Mouse (Mus musculus) gastrocnemius, postnatal 14 days (tissue): ENCODE measurements around the gene Strn. TPM values are rescaled to one million over a fixed set of nuclear protein-coding genes. Genes with fewer than 3 reads are reported as not detected.

Experiments
- total RNA-seq, 2 experiments: library from RNA; stranded (reverse); gene quantifications; 2 replicates each; pipeline ENCODE4 v1.2.3; 2021

Gene Strn
- total RNA-seq, 2 experiments from 2014 or later: 9.0 to 10.1 TPM

Other genes starting within 250 kb of the Strn start
- 1 to 10 TPM; 2.1 to 3.1 TPM for gene Vit, start 229.1 kb downstream of the Strn start, total RNA-seq
- gene Heatr5b, start 98.2 kb upstream of the Strn start, total RNA-seq: 10 to 100 TPM in 1 of 2 experiments, 1 to 10 TPM in 1; 8.8 to 10.3 TPM
- gene Gpatch11, start 98.4 kb upstream of the Strn start, total RNA-seq: 10 to 100 TPM; 17.7 to 18.4 TPM
- gene Eif2ak2, start 145.4 kb upstream of the Strn start, total RNA-seq: 1 to 10 TPM; 5.1 to 5.4 TPM
- not detected for gene Sult6b1, start 169.8 kb upstream of the Strn start, total RNA-seq
- 10 to 100 TPM; 42.7 to 43.9 TPM for gene Cebpzos, start 179.3 kb upstream of the Strn start, total RNA-seq
- gene Cebpz, start 199.9 kb upstream of the Strn start, total RNA-seq: 10 to 100 TPM; 16.0 to 16.9 TPM
- 10 to 100 TPM; 28.0 to 29.7 TPM for gene Ndufaf7, start 199.9 kb upstream of the Strn start, total RNA-seq